Comparison of ENCODE assay signal across 12 mouse cellular contexts in genomic region chr4:142307321-142307720, GRCm38 (mm10).
"Had no signal": no experiment of that assay in that cellular context is flagged by ENCODE, and none has a peak within 500 bp of the region (broad histone marks: within the 10 kb centered on the region; RNA-seq: fewer than 3 reads in every experiment).

No protein-coding gene starts in this region.

- DNase-seq: kidney, adult 11 months; layer of hippocampus, postnatal 36 days; midbrain, embryonic 14.5 days; right cerebral cortex, adult 18-20 months; right cerebral cortex, postnatal 25 days; thymus, postnatal 36 days had no signal

- H3K9me3 ChIP-seq: limb, embryonic 15.5 days had no signal

- H3K36me3 ChIP-seq: limb, embryonic 15.5 days; liver, embryonic 12.5 days; midbrain, embryonic 10.5 days; neural tube, embryonic 12.5 days had no signal

- H3K27me3 ChIP-seq: limb, embryonic 15.5 days; liver, embryonic 12.5 days; neural tube, embryonic 12.5 days had no signal

- H3K9ac ChIP-seq: hindbrain, embryonic 14.5 days; limb, embryonic 15.5 days; liver, embryonic 12.5 days; neural tube, embryonic 12.5 days had no signal

- H3K4me3 ChIP-seq: limb, embryonic 15.5 days; liver, embryonic 12.5 days; midbrain, embryonic 10.5 days; myocyte; neural tube, embryonic 12.5 days had no signal

- H3K4me2 ChIP-seq: hindbrain, embryonic 14.5 days; limb, embryonic 15.5 days; liver, embryonic 12.5 days; neural tube, embryonic 12.5 days had no signal

- H3K27ac ChIP-seq: limb, embryonic 15.5 days; liver, embryonic 12.5 days; neural tube, embryonic 12.5 days had no signal

- ATAC-seq: liver, embryonic 12.5 days had no signal
